Mouse (Mus musculus) embryonic facial prominence, embryonic 11.5 days (tissue): ENCODE results near the gene Hist1h2bj. TPM values are rescaled to one million over a fixed set of nuclear protein-coding genes. Genes with fewer than 3 reads are reported as not detected.

ENCODE experiments used
- microRNA-seq: library from miRNA; unstranded; fragments of <30 nt; microRNA quantifications from one replicate; pipeline ENCODE4, GENCODE M21; 2016; ENCODE audit warnings: borderline number of aligned reads
- polyA plus RNA-seq: library from polyadenylated mRNA; unstranded; fragments of >200 nt; fragmentation: Nextera tagmentation; extraction: Ambion mirVana; gene quantifications from 2 replicates; pipeline ENCODE4 v1.2.1, GENCODE M21; 2014

Hist1h2bj gene
- polyA plus RNA-seq, 1 experiment from 2014 or later: 16.0 TPM

Small RNA genes lying within 50 kb of the gene (microRNA-seq; reads per million reads assigned to microRNA genes)
- not detected for gene Gm26300
- gene Gm44390: not detected
- not detected for gene Gm44486

Other genes with a start within 250 kb of the Hist1h2bj start
- 23.5 and 23.8 TPM in 2 replicates for gene Hist1h2bq, start 233.0 kb upstream of the Hist1h2bj start, polyA plus RNA-seq
- 2.8 TPM in 1 of 2 replicates, not detected in the other for gene Hist1h2ao, start 232.7 kb upstream of the Hist1h2bj start, polyA plus RNA-seq
- gene Hist1h4m, start 231.5 kb upstream of the Hist1h2bj start, polyA plus RNA-seq: not detected in 2 replicates
- gene Hist1h4n, start 211.0 kb upstream of the Hist1h2bj start, polyA plus RNA-seq: 13.9 and 16.6 TPM in 2 replicates
- gene Hist1h2ap, start 209.7 kb upstream of the Hist1h2bj start, polyA plus RNA-seq: 5,875 and 5,942 TPM in 2 replicates
- gene Hist1h2br, start 209.5 kb upstream of the Hist1h2bj start, polyA plus RNA-seq: 23.1 and 25.1 TPM in 2 replicates
- gene Zfp184, start 98.1 kb upstream of the Hist1h2bj start, polyA plus RNA-seq: 28.2 and 30.4 TPM in 2 replicates
- gene Pom121l2, start 62.0 kb upstream of the Hist1h2bj start, polyA plus RNA-seq: 0.24 TPM in 1 of 2 replicates, not detected in the other
- gene Prss16, start 33.5 kb upstream of the Hist1h2bj start, polyA plus RNA-seq: 0.25 and 0.50 TPM in 2 replicates
- 4.2 and 20.5 TPM in 2 replicates for gene Hist1h2ah, start 7.6 kb upstream of the Hist1h2bj start, polyA plus RNA-seq
- 15.9 and 24.3 TPM in 2 replicates for gene Hist1h2bk, start 7.3 kb upstream of the Hist1h2bj start, polyA plus RNA-seq
- 31.9 and 34.5 TPM in 2 replicates for gene Hist1h4i, start 1.9 kb upstream of the Hist1h2bj start, polyA plus RNA-seq
- gene Hist1h2ag, start 270 bp upstream of the Hist1h2bj start, polyA plus RNA-seq: 99.8 and 102 TPM in 2 replicates
- not detected in 2 replicates for gene Vmn1r188, start 41.2 kb downstream of the Hist1h2bj start, polyA plus RNA-seq
- not detected in 2 replicates for gene Vmn1r189, start 62.6 kb downstream of the Hist1h2bj start, polyA plus RNA-seq
- not detected in 2 replicates for gene Vmn1r191, start 140.8 kb downstream of the Hist1h2bj start, polyA plus RNA-seq
- not detected in 2 replicates for gene Vmn1r192, start 147.9 kb downstream of the Hist1h2bj start, polyA plus RNA-seq
- not detected in 2 replicates for gene Vmn1r193, start 179.9 kb downstream of the Hist1h2bj start, polyA plus RNA-seq
- gene Vmn1r194, start 201.0 kb downstream of the Hist1h2bj start, polyA plus RNA-seq: not detected in 2 replicates
- not detected in 2 replicates for gene Vmn1r195, start 227.3 kb downstream of the Hist1h2bj start, polyA plus RNA-seq
- not detected in 2 replicates for gene Vmn1r196, start 246.7 kb downstream of the Hist1h2bj start, polyA plus RNA-seq